Mouse (Mus musculus): ENCODE measurements at regions not wholly inside any gene's neighbourhood (a gene's known extent, or its start where the extent isn't known, plus 50 kb on each side); places are given as distances from the start of the nearest gene placed in this dataset.
A peak's percentile ranks its signal among the peaks of the same experiment; 100 is the strongest.

DNA sequence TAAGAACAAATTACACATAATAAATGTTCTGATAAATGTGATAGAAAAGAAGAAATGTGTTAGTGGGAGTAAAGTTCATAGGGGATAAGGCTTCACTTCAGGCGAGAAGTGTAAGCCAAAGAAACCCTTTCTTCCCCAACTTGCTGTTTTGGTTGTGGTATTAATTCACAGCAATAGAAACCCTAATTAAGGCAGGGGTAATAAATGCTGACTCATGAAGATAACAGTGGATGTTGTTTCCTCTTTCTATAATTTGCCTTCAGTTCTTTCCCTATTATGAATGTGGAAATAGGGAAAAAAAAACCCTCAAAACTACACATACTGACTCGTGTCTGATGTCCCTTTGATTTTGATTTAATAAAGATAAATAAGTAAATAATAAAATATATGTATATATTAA is 104.8 kb upstream of the Ccn2 start:
- Histone ChIP-seq H3K4me3 (replicated peaks; ENCODE audit: low read length) (no peak overlapping the region), H3K4me1 (replicated peaks; ENCODE audit: low read depth, low read length) (no peaks in the 10 kb centered on the region)

DNA sequence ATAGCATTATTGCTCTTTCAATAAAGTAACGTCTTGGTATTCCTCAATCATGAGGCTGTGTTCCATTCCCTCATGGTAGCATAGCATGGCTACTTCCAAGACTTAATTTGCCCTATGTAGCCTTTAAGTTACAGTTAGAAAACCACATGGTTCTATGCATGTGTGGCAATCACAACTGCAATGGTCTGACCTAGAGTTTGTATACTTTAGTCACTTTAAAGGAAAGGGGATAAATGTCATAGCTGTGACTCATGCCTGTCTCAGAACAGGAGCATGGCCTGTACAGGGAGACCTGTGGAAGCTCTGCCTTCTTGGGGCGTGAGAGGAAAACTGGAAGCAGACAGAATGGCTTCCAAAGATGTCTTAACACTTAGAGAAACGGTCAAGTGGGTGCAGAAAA is 103.4 kb upstream of the Ccn2 start:
- TF ChIP-seq CTCF (conservative IDR thresholded peaks at IDR 0.05; ENCODE audit: low read length) (no peak), NANOG (IDR thresholded peaks at IDR 0.05; ENCODE audit: borderline replicate concordance, low read length) (no peak), POU5F1 (IDR thresholded peaks at IDR 0.05; ENCODE audit: borderline replicate concordance, low read length) (no peak)
- Histone ChIP-seq H3K36me3 (ENCODE audit: insufficient read depth, low read length) (no peaks in the 10 kb centered on the region), H3K27me3 (ENCODE audit: insufficient read depth, low read length) (no peaks in the 10 kb centered on the region), H3K9me3 (ENCODE audit: low read length) (no peaks in the 10 kb centered on the region), H3K4me1 (replicated peaks; ENCODE audit: low read depth, low read length) (no peaks in the 10 kb centered on the region), H3K4me3 (replicated peaks; ENCODE audit: low read length) (no peak overlapping the region)

More for the DNA sequence above, 104.8 kb upstream of the Ccn2 start:
- Histone ChIP-seq H3K36me3 (ENCODE audit: insufficient read depth, low read length) (no peaks in the 10 kb centered on the region), H3K9me3 (ENCODE audit: low read length) (no peaks in the 10 kb centered on the region), H3K27me3 (ENCODE audit: insufficient read depth, low read length) (no peaks in the 10 kb centered on the region)
- TF ChIP-seq NANOG (IDR thresholded peaks at IDR 0.05; ENCODE audit: borderline replicate concordance, low read length), result no peak
- TF ChIP-seq CTCF (conservative IDR thresholded peaks at IDR 0.05; ENCODE audit: low read length), result no peak
- no peak for TF ChIP-seq POU5F1 (IDR thresholded peaks at IDR 0.05; ENCODE audit: borderline replicate concordance, low read length)

DNA sequence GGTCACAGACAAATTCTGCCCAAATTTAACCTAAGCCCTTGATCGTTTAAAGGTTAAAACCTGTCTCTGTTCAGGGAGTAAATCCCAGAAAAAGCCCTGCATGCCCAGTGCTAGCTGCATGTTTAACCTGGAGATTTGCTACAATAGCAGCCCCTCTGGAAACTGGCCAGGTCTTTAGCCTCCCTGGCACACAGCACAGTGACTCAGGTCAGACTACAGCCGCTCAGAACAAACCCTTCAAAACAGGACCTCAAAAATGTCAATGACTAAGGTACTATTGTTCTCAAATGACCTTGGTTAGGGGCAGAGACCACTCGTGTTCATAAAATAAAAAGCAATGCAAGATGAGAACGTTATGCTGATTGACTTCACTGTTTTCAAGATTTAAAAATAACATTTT is 101.8 kb upstream of the Ccn2 start:
- Histone ChIP-seq H3K27me3 (ENCODE audit: insufficient read depth, low read length) (no peaks in the 10 kb centered on the region), H3K36me3 (ENCODE audit: insufficient read depth, low read length) (no peaks in the 10 kb centered on the region), H3K4me3 (replicated peaks; ENCODE audit: low read length) (no peak overlapping the region), H3K4me1 (replicated peaks; ENCODE audit: low read depth, low read length) (no peaks in the 10 kb centered on the region), H3K9me3 (ENCODE audit: low read length) (no peaks in the 10 kb centered on the region)
- TF ChIP-seq NANOG (IDR thresholded peaks at IDR 0.05; ENCODE audit: borderline replicate concordance, low read length) (no peak), CTCF (conservative IDR thresholded peaks at IDR 0.05; ENCODE audit: low read length) (no peak), POU5F1 (IDR thresholded peaks at IDR 0.05; ENCODE audit: borderline replicate concordance, low read length) (no peak)

DNA sequence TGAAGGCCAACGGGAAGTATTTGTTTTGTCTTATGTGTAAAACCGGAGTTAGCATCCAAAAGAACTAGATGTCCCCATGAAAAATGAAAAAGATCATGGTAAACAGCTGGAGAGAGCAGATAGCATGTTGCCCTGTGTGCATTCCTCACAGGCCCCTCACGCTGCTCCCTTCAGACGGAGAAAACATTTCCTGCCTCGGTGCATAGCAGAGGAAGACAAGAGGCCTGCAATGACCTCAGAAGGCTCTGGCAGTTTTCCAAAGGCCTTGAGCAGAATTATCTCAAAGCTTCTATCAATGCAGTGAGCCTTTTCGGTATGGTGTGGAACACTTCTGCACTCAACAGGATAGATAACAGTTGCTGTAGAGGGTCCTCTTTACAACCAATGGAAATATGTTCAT is 101.3 kb upstream of the Ccn2 start:
- H3K36me3 ChIP-seq (ENCODE audit: insufficient read depth, low read length), result no peaks in the 10 kb centered on the region
- no peaks in the 10 kb centered on the region for H3K4me1 ChIP-seq (replicated peaks; ENCODE audit: low read depth, low read length)
- TF ChIP-seq CTCF (conservative IDR thresholded peaks at IDR 0.05; ENCODE audit: low read length) (no peak), NANOG (IDR thresholded peaks at IDR 0.05; ENCODE audit: borderline replicate concordance, low read length) (no peak), POU5F1 (IDR thresholded peaks at IDR 0.05; ENCODE audit: borderline replicate concordance, low read length) (no peak)
- H3K9me3 ChIP-seq (ENCODE audit: low read length), result no peaks in the 10 kb centered on the region
- no peaks in the 10 kb centered on the region for H3K27me3 ChIP-seq (ENCODE audit: insufficient read depth, low read length)
- H3K4me3 ChIP-seq (replicated peaks; ENCODE audit: low read length), result no peak overlapping the region

DNA sequence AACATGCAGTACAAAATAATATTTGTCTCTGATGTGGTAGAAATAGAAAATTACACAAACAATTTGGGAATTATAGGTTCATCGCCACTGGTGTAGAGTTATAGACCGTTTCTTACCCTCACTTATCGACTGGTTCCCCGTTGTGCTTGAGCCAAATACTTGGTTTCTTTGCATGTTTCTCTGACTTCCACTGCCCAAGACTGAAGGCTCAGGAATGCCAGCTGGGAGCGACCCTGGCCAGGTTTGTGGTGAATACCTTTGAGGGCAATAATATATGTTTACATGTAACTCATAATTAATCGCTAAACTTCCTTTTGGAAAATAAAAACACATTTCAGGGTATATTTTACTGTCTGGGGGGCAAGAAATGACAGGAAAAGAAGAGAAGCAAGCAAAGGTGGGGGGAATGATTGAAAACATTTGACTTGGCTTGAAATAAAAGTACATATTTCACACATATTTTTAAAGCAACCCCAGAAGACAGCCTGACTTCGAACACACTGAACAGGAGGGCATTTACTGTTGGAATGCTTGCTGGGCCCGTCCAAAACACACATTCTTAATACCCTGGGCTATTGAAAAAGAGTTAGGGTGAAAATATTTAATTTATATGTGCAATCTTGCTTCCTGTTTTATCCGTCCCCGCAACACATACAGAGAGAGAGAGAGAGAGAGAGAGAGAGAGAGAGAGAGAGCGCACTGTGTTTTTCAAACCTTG is 75.3 kb upstream of the Ccn2 start:
- no peaks in the 10 kb centered on the region for H3K36me3 ChIP-seq (ENCODE audit: insufficient read depth, low read length)
- no peak overlapping the region for H3K4me3 ChIP-seq (replicated peaks; ENCODE audit: low read length)
- TF ChIP-seq POU5F1 (IDR thresholded peaks at IDR 0.05; ENCODE audit: borderline replicate concordance, low read length) (no peak), CTCF (conservative IDR thresholded peaks at IDR 0.05; ENCODE audit: low read length) (no peak), NANOG (IDR thresholded peaks at IDR 0.05; ENCODE audit: borderline replicate concordance, low read length) (no peak)
- peaks cover 22% of the 10 kb centered on the region for H3K9me3 ChIP-seq (ENCODE audit: low read length)
- H3K4me1 ChIP-seq (replicated peaks; ENCODE audit: low read depth, low read length), result peaks cover 5% of the 10 kb centered on the region; the same call in 1 of the 2 replicates
- H3K27me3 ChIP-seq (ENCODE audit: insufficient read depth, low read length), result no peaks in the 10 kb centered on the region

DNA sequence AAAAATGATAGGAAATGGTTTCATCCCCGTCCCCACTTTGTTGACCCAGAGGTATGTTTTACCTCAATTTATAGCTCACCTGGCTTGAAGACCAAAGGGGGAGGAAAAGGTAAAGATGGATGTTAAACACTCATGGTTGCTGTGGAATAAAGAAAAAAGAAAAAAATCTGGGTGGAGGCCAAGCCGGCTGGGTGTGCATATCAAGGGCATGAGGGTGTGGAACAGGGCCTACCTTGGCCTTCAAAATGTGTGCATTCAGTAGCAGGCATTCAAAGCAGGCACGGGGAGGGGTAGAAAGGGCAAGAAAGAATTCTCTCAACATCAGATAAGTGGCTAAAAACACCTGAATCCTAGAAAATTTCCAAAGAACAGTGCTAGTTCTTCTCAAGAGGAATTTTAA is 74.7 kb upstream of the Ccn2 start:
- no peaks in the 10 kb centered on the region for H3K36me3 ChIP-seq (ENCODE audit: insufficient read depth, low read length)
- H3K27me3 ChIP-seq (ENCODE audit: insufficient read depth, low read length), result no peaks in the 10 kb centered on the region
- TF ChIP-seq NANOG (IDR thresholded peaks at IDR 0.05; ENCODE audit: borderline replicate concordance, low read length), result no peak
- TF ChIP-seq POU5F1 (IDR thresholded peaks at IDR 0.05; ENCODE audit: borderline replicate concordance, low read length), result no peak
- TF ChIP-seq CTCF (conservative IDR thresholded peaks at IDR 0.05; ENCODE audit: low read length), result no peak
- peaks cover 22% of the 10 kb centered on the region for H3K9me3 ChIP-seq (ENCODE audit: low read length)
- peaks cover 5% of the 10 kb centered on the region; the same call in 1 of the 2 replicates for H3K4me1 ChIP-seq (replicated peaks; ENCODE audit: low read depth, low read length)
- no peak overlapping the region for H3K4me3 ChIP-seq (replicated peaks; ENCODE audit: low read length)

DNA sequence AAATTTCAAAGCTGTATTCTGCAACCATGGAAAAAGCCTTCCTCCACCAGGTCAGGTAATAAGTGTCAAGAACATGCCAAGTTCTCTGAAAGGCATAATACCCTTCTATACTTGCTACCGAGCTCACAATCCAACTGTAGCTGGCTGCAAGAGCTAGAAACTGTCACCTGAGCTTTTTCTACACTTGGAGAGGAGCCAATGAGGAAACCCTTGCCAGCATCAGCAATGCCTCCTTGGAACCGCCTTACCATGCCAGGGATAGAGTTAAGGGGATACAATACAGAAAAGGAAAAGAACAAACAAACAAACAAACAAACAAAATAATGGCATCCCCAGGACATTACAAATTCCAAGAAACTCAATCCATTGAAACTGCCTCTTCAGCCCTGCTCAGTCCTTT is 62.5 kb upstream of the Ccn2 start:
- Histone ChIP-seq H3K36me3 (ENCODE audit: insufficient read depth, low read length) (no peaks in the 10 kb centered on the region), H3K27me3 (ENCODE audit: insufficient read depth, low read length) (no peaks in the 10 kb centered on the region), H3K9me3 (ENCODE audit: low read length) (no peaks in the 10 kb centered on the region), H3K4me3 (replicated peaks; ENCODE audit: low read length) (no peak overlapping the region), H3K4me1 (replicated peaks; ENCODE audit: low read depth, low read length) (peaks cover 8% of the 10 kb centered on the region; the same call in 1 of the 2 replicates)
- TF ChIP-seq POU5F1 (IDR thresholded peaks at IDR 0.05; ENCODE audit: borderline replicate concordance, low read length), result no peak
- no peak for TF ChIP-seq CTCF (conservative IDR thresholded peaks at IDR 0.05; ENCODE audit: low read length)
- no peak for TF ChIP-seq NANOG (IDR thresholded peaks at IDR 0.05; ENCODE audit: borderline replicate concordance, low read length)

DNA sequence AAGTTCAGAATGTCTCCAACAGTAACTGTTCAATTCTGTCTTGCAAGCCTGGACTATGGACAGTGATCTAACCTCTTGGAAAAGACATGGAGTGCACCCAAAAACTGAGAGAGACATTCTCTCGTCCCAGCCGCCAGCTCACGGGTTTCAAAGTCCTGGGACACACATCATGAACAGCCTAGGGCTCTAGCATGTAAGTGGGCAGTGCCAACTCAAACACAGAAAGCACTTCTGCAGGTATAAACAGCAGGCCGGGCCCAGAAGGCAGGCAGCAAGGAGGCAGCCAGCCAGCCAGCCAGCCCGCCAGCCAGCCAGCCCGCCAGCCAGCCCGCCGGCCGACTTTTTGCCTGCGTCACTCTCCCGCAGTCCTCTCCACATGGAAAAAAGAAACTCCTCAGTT is 60.3 kb upstream of the Ccn2 start:
- TF ChIP-seq NANOG (IDR thresholded peaks at IDR 0.05; ENCODE audit: borderline replicate concordance, low read length), result no peak
- TF ChIP-seq CTCF (conservative IDR thresholded peaks at IDR 0.05; ENCODE audit: low read length), result no peak
- no peak for TF ChIP-seq POU5F1 (IDR thresholded peaks at IDR 0.05; ENCODE audit: borderline replicate concordance, low read length)

DNA sequence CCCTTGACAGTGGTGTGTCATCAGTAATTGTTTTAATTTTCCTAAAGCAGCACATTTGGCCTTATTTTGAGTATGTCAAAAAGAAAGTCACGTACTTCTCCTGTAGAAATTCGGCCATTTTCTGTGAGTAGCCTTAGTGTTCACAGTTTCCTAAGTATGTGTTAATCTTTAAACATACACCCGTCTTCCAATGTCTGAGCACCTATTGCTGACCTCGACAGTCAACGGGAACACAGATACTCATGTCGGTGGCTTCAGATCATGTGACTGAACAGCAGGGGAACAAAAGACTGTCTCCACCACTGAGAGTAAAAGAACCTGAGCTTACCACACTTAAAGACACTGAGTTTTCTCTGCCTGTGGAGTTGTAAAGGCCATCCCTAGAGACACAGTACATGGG is 59.8 kb upstream of the Ccn2 start:
- H3K4me1 ChIP-seq (replicated peaks; ENCODE audit: low read depth, low read length), result peaks cover 8% of the 10 kb centered on the region; the same call in 1 of the 2 replicates
- no peaks in the 10 kb centered on the region for H3K9me3 ChIP-seq (ENCODE audit: low read length)
- H3K27me3 ChIP-seq (ENCODE audit: insufficient read depth, low read length), result no peaks in the 10 kb centered on the region
- H3K36me3 ChIP-seq (ENCODE audit: insufficient read depth, low read length), result no peaks in the 10 kb centered on the region
- H3K4me3 ChIP-seq (replicated peaks; ENCODE audit: low read length), result no peak overlapping the region
- no peak for TF ChIP-seq POU5F1 (IDR thresholded peaks at IDR 0.05; ENCODE audit: borderline replicate concordance, low read length)
- no peak for TF ChIP-seq NANOG (IDR thresholded peaks at IDR 0.05; ENCODE audit: borderline replicate concordance, low read length)
- TF ChIP-seq CTCF (conservative IDR thresholded peaks at IDR 0.05; ENCODE audit: low read length), result no peak

More for the DNA sequence above, 60.3 kb upstream of the Ccn2 start:
- no peaks in the 10 kb centered on the region for H3K27me3 ChIP-seq (ENCODE audit: insufficient read depth, low read length)
- H3K4me1 ChIP-seq (replicated peaks; ENCODE audit: low read depth, low read length), result peaks cover 8% of the 10 kb centered on the region; the same call in 1 of the 2 replicates
- H3K9me3 ChIP-seq (ENCODE audit: low read length), result no peaks in the 10 kb centered on the region
- no peaks in the 10 kb centered on the region for H3K36me3 ChIP-seq (ENCODE audit: insufficient read depth, low read length)
- peak overlapping the region; percentile 50 for H3K4me3 ChIP-seq (replicated peaks; ENCODE audit: low read length)

Data from E14TG2a.4 (cell line).